Mouse (Mus musculus): ENCODE measurements around the gene Bag5.

DNA sequence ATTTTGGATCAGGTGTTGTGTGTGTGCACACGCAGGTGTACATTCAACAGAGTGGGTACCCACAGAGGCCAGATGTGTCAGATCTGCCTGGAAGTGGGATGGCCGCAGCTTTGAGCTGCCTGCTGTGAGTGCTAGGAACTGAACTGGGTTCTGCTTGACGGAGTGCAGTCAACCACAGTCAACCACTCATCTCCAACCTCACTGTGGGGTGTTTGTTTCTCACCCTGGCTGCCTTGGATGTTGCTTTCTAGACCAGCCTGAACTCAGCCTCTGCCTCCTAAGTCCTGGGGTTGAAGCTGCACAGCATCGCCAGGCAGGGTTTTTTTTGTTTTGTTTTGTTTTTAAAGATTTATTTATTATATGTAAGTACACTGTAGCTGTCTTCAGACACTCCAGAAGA is 7.2 kb upstream of the Bag5 start:
- no peak for TF ChIP-seq POLR2A (IDR thresholded peaks at IDR 0.05; ENCODE audit: control insufficient read depth, low read depth, low read length)
- no peak for TF ChIP-seq CTCF (IDR thresholded peaks at IDR 0.05; ENCODE audit: control insufficient read depth, insufficient read depth, insufficient replicate concordance, low read depth, low read length)

All from testis, adult 2 months (tissue).